Mouse (Mus musculus): ENCODE measurements at regions not wholly inside any gene's neighbourhood (a gene's known extent, or its start where the extent isn't known, plus 50 kb on each side); places are given as distances from the start of the nearest gene placed in this dataset.

- TF ChIP-seq CTCF (IDR thresholded peaks at IDR 0.05; ENCODE audit: low read depth) (no peak), EP300 (optimal IDR thresholded peaks at IDR 0.05) (no peak)
These were observed 152.6 kb upstream of the Kcnj16 start for GRCm38 (mm10) chr11:110815206-110815605.
